Mouse (Mus musculus): Measurements from ENCODE around the gene Rassf5.

Gene Rassf5

GRCm38 (mm10) chr1:131245089-131245856, at the start of gene Rassf5:
Rassf5 (minus strand) TSS chr1:131245258.
- peak; percentile 91 for DNase-seq

GRCm38 (mm10) chr1:131293922-131294250, 48.8 kb upstream of the Rassf5 start:
- DNase-seq = peak; percentile 50 to 54

GRCm38 (mm10) chr1:131293221-131293921, 48.3 kb upstream of the Rassf5 start:
- peak in 1 of 2 experiments; percentile 56 for DNase-seq

- DNase-seq = peak; percentile 78 to 86
Observed at GRCm38 (mm10) chr1:131290648-131291047, 45.6 kb upstream of the Rassf5 start.

GRCm38 (mm10) chr1:131288938-131289337, 43.9 kb upstream of the Rassf5 start:
- no peak for DNase-seq

- no peak for DNase-seq
Observed at GRCm38 (mm10) chr1:131287267-131287666, 42.2 kb upstream of the Rassf5 start.

GRCm38 (mm10) chr1:131286803-131287202, 41.7 kb upstream of the Rassf5 start:
- no peak for DNase-seq

GRCm38 (mm10) chr1:131284616-131285015, 39.6 kb upstream of the Rassf5 start:
- no peak for DNase-seq

GRCm38 (mm10) chr1:131284167-131284566, 39.1 kb upstream of the Rassf5 start:
- DNase-seq = no peak

GRCm38 (mm10) chr1:131281731-131282130, 36.7 kb upstream of the Rassf5 start:
- DNase-seq = no peak

- no peak for DNase-seq
Observed at GRCm38 (mm10) chr1:131280280-131280679, 35.2 kb upstream of the Rassf5 start.

- no peak for DNase-seq
Observed at GRCm38 (mm10) chr1:131279456-131279776, 34.4 kb upstream of the Rassf5 start, which contains the start of gene Ikbke. Ikbke (minus strand) TSS chr1:131279606.

GRCm38 (mm10) chr1:131278606-131279455, 33.8 kb upstream of the Rassf5 start:
- DNase-seq = no peak

- DNase-seq = no peak
Observed at GRCm38 (mm10) chr1:131276831-131277230, 31.8 kb upstream of the Rassf5 start.

GRCm38 (mm10) chr1:131275577-131275976, 30.5 kb upstream of the Rassf5 start:
- DNase-seq = no peak

GRCm38 (mm10) chr1:131274725-131275539, 29.9 kb upstream of the Rassf5 start:
- no peak for DNase-seq

GRCm38 (mm10) chr1:131269797-131270578, 24.9 kb upstream of the Rassf5 start:
- peak; percentile 85 to 88 for DNase-seq

- no peak for DNase-seq
Observed at GRCm38 (mm10) chr1:131268776-131269175, 23.7 kb upstream of the Rassf5 start.

GRCm38 (mm10) chr1:131263905-131264304, 18.8 kb upstream of the Rassf5 start:
- no peak for DNase-seq

GRCm38 (mm10) chr1:131260309-131260656, 15.2 kb upstream of the Rassf5 start:
- peak; percentile 73 to 86 for DNase-seq

GRCm38 (mm10) chr1:131259632-131260308, 14.7 kb upstream of the Rassf5 start:
- DNase-seq = no peak
